Mouse (Mus musculus) thymus, adult 2 months (tissue): ENCODE measurements at regions not wholly inside any gene's neighbourhood (a gene's known extent, or its start where the extent isn't known, plus 50 kb on each side); places are given as distances from the start of the nearest gene placed in this dataset.

ENCODE experiments used
- DNase-seq: peaks from one replicate; pipeline ENCODE4 v3.0.0; 2021
- H3K27ac ChIP-seq: fragments of 200-500 bp; 2 replicates; pipeline ENCODE4 v1.5.1; 2012; ENCODE audit warnings: low read length, control low read depth; ENCODE audit not compliant: control insufficient read depth, insufficient read depth
- H3K27me3 ChIP-seq: fragments of 200-500 bp; 2 replicates; pipeline ENCODE4 v1.6.1; 2012; ENCODE audit warnings: mild to moderate bottlenecking, low read length, moderate library complexity, mixed read lengths; ENCODE audit not compliant: control insufficient read depth, insufficient read depth
- H3K36me3 ChIP-seq: fragments of 200-500 bp; 2 replicates; pipeline ENCODE4 v1.6.1; 2012; ENCODE audit warnings: mild to moderate bottlenecking, low read length, moderate library complexity; ENCODE audit not compliant: control insufficient read depth, insufficient read depth
- H3K4me1 ChIP-seq: fragments of 200-500 bp; replicated peaks from 2 replicates; pipeline ENCODE4 v1.6.1; 2012; ENCODE audit warnings: low read length; ENCODE audit not compliant: control insufficient read depth, insufficient read depth
- H3K4me3 ChIP-seq: fragments of 200-500 bp; 2 replicates; pipeline ENCODE4 v1.5.1; 2012; ENCODE audit warnings: mild to moderate bottlenecking, low read length, control low read depth, moderate library complexity; ENCODE audit not compliant: control insufficient read depth, insufficient read depth
- CTCF ChIP-seq: fragments of 200-500 bp; IDR thresholded peaks from 2 replicates; pipeline ENCODE4 v1.5.1; 2012; ENCODE audit warnings: mild to moderate bottlenecking, control low read depth, low read length, moderate library complexity, borderline replicate concordance; ENCODE audit not compliant: control insufficient read depth, poor library complexity, insufficient read depth; ENCODE audit errors: extremely low read depth
- POLR2A ChIP-seq: fragments of 200-500 bp; IDR thresholded peaks from 2 replicates; pipeline ENCODE4 v1.6.1; 2012; ENCODE audit warnings: mild to moderate bottlenecking, low read length, control low read depth, moderate library complexity; ENCODE audit not compliant: control insufficient read depth, poor library complexity, insufficient read depth; ENCODE audit errors: extremely low read depth
- WGBS: fragments of 180-500 bp; shearing (Covaris S2); methylation state at CpG from one replicate; pipeline ENCODE4 v1.1.7; 2018; 5-methylcytosine and 5-hydroxymethylcytosine counted together

DNA sequence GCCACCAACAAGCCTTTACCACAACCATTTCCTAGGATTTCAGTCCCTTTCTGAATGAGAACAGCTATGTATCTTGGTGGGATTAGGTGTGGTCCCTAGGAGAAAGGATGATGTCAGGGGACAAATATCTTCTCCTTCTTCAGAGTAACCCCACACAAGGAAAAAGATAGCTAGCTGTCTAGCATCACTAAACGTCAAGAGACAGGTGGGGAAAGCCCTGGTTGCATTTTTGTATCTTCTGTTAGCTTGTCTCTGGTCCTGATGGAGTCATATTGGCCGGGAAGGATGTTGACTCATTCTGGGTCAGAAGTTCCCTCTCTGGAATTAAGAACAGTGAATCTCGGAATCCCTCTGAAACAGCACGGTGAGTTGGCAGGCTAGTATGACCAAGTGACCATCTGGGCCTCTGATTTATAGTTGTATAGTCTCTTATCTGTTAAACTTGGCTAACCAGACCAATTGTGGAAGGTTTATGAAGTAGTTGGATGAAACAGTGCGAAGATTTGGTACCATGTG lies 327.4 kb downstream of the Lmx1a start:
- H3K4me1 ChIP-seq, result no peaks in the 10 kb centered on the region
- no peak for TF ChIP-seq CTCF
- no peak for TF ChIP-seq POLR2A
- no peaks in the 10 kb centered on the region for H3K36me3 ChIP-seq
- no peak overlapping the region for H3K4me3 ChIP-seq
- 80% methylated on average over 5 of the region's 5 CpGs for WGBS
- DNase-seq, result no peak
- H3K27ac ChIP-seq, result no peak overlapping the region
- no peaks in the 10 kb centered on the region for H3K27me3 ChIP-seq

DNA sequence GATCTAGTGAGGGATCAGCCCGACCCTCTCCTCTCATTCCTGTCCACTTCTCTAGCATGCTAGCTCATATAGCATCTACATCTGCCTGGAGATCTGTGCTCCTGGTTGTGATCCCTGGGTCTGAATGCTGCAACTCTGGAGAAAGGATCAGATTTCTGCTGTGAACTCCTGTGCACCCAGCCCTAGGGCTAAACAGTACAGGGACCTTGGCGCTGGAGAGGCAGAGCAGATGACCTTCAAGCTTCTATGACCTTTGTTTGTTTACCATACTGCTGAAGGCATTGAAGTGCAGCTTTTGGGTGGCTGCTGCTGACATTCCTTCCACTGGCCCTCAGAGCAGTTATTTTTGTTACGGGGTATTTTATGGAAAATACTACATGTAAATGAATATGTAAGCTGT lies 337.4 kb downstream of the Lmx1a start:
- DNase-seq, result no peak
- TF ChIP-seq POLR2A (no peak), CTCF (no peak)

DNA sequence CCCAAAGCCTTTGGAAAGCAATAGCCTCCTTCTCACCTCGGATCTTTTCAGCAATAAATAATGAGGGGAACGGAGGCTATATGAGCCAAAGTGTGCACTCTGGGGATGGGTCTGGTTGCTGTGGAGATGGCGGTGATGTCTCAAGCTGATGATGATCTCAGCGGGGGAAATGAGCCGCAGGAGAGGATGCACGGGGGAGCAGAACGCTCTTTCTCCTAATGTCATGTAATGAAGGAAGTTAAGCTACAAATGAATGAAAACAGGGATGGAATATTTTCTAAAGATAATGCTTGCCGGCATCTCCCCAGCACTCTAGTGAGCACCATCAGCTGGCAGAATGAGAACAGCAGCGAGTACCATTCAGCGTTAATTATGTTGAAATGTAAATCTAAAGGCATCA lies 355.7 kb downstream of the Lmx1a start:
- TF ChIP-seq POLR2A (no peak), CTCF (no peak)
- 85% methylated on average over 10 of the region's 10 CpGs for WGBS
- Histone ChIP-seq H3K36me3 (no peaks in the 10 kb centered on the region), H3K27me3 (no peaks in the 10 kb centered on the region), H3K4me3 (no peak overlapping the region), H3K4me1 (no peaks in the 10 kb centered on the region), H3K27ac (no peak overlapping the region)
- DNase-seq, result no peak

More for the DNA sequence above, 337.4 kb downstream of the Lmx1a start:
- WGBS, result 85% methylated on average over 3 of the region's 3 CpGs
- H3K27me3 ChIP-seq, result no peaks in the 10 kb centered on the region
- no peak overlapping the region for H3K27ac ChIP-seq
- no peak overlapping the region for H3K4me3 ChIP-seq
- H3K4me1 ChIP-seq, result no peaks in the 10 kb centered on the region
- no peaks in the 10 kb centered on the region for H3K36me3 ChIP-seq

DNA sequence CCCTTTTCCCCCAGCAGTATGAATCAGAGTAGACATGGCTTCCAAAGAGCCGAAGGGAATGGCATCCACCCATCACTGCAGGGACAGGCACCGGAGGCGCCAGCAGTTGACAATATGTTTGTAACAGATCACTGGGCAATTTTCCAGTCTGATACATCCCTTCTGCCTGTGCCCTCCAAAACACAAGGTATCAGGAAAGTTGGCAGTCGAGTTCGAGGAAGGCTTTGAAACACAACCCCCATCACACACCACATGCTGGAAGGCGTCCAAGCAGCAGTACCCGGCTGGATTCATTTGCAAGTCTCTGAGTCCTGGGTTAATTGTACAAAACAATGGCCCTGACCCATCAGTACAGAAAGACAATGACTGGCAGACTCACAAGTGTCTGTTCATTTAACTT lies 357.3 kb downstream of the Lmx1a start:
- Histone ChIP-seq H3K27ac (no peak overlapping the region), H3K4me1 (no peaks in the 10 kb centered on the region), H3K4me3 (no peak overlapping the region), H3K36me3 (no peaks in the 10 kb centered on the region), H3K27me3 (no peaks in the 10 kb centered on the region)
- no peak for TF ChIP-seq CTCF
- TF ChIP-seq POLR2A, result no peak
- DNase-seq, result no peak
- WGBS, result 87% methylated on average over 7 of the region's 7 CpGs

DNA sequence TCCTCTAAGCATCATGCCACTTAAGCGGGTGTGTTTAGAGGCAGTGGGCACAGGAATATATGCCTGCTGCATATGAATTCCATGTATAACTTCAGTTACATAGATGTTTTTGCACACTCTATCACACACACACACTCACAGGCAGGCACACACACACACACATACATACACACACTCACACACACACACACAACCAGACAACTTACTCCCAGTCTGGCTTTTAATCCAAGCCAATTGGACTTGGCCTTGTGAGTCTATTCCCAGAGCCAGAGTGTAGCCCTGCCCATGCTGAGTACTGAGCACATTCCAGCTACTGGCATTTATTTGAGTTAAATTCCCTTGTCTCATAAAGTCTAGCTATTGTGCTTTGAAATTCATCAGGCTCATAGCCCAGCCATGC lies 357.7 kb downstream of the Lmx1a start:
- Histone ChIP-seq H3K27me3 (no peaks in the 10 kb centered on the region), H3K4me3 (no peak overlapping the region), H3K4me1 (no peaks in the 10 kb centered on the region), H3K27ac (no peak overlapping the region), H3K36me3 (no peaks in the 10 kb centered on the region)
- DNase-seq, result no peak
- 97% methylated on average over 1 of the region's 1 CpGs for WGBS
- TF ChIP-seq POLR2A, result no peak
- no peak for TF ChIP-seq CTCF

DNA sequence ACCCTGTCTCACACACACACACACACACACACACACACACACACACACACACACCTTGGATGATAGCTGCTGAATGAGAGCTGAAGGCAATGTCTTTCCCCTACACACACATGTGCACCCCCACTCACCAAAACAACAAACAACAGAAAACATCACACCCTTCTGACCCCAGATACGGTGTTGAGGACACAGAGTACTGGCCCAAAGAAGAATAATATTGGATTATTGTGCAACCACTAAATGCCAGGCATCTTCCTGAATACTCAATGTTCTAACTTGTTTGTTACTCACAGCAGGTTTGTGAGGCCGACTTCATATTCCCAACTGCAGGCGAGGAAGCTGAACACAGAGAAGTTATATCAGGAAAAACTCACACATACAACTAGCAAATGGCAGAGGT lies 360.9 kb downstream of the Lmx1a start:
- Histone ChIP-seq H3K27ac (no peak overlapping the region), H3K4me3 (no peak overlapping the region), H3K27me3 (no peaks in the 10 kb centered on the region), H3K4me1 (no peaks in the 10 kb centered on the region), H3K36me3 (no peaks in the 10 kb centered on the region)
- DNase-seq, result no peak
- TF ChIP-seq CTCF (no peak), POLR2A (no peak)
- whole genome bisulfite sequencing, result 94% methylated on average over 3 of the region's 3 CpGs

DNA sequence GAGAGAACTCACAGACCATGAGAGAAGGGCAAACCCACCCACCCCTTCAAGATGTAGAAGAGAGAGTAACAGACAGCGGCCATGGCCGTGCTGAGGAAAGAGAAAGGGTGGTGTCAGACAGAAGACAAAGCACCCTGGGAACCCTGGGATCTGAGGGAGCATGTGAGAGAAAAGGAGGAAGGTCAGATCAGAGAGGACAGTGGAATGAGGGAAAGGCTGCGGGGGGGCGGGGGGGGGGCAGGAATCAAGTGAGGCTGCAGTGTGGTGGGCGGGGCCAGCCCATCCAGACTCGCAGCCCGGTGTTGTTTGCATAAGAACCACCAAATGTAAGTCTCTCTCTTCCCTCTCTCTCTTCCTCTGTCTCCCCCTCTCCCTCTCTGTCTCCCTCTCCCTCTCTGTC lies 367.4 kb downstream of the Lmx1a start:
- no peaks in the 10 kb centered on the region for H3K36me3 ChIP-seq
- DNase-seq, result no peak
- H3K4me3 ChIP-seq, result no peak overlapping the region
- no peak overlapping the region for H3K27ac ChIP-seq
- no peak for TF ChIP-seq CTCF
- no peak for TF ChIP-seq POLR2A
- no peaks in the 10 kb centered on the region for H3K4me1 ChIP-seq
- 20% methylated on average over 7 of the region's 7 CpGs for WGBS
- no peaks in the 10 kb centered on the region for H3K27me3 ChIP-seq
